Mouse (Mus musculus): ENCODE results near the gene Slc25a3.
A peak's percentile ranks its signal among the peaks of the same experiment; 100 is the strongest.

The Slc25a3 gene

GRCm38 (mm10) chr10:91123828-91124822, at the start of gene Slc25a3:
Gene Slc25a3, minus strand, starts transcription at chr10:91124059.
- peak; percentile 98 to 99 for DNase-seq (ENCODE audit: low spot score in 2 of 2)

- no peak for DNase-seq (ENCODE audit: low spot score in 2 of 2)
Measured at GRCm38 (mm10) chr10:91172329-91173100, 48.7 kb upstream of the Slc25a3 start.

- DNase-seq (ENCODE audit: low spot score in 2 of 2) = peak; percentile 93 to 96
Measured at GRCm38 (mm10) chr10:91171455-91172328, 47.8 kb upstream of the Slc25a3 start.

GRCm38 (mm10) chr10:91171041-91171440, 47.2 kb upstream of the Slc25a3 start:
- peak in 1 of 2 experiments; percentile 85 for DNase-seq (ENCODE audit: low spot score in 2 of 2)

- DNase-seq (ENCODE audit: low spot score in 2 of 2) = peak; percentile 89 to 95
Measured at GRCm38 (mm10) chr10:91170143-91170941, 46.5 kb upstream of the Slc25a3 start.

- no peak for DNase-seq (ENCODE audit: low spot score in 2 of 2)
Measured at GRCm38 (mm10) chr10:91169414-91170065, 45.7 kb upstream of the Slc25a3 start.

- DNase-seq (ENCODE audit: low spot score in 2 of 2) = no peak
Measured at GRCm38 (mm10) chr10:91167352-91167751, 43.5 kb upstream of the Slc25a3 start.

GRCm38 (mm10) chr10:91166890-91167289, 43.0 kb upstream of the Slc25a3 start:
- DNase-seq (ENCODE audit: low spot score in 2 of 2) = peak; percentile 71 to 76

GRCm38 (mm10) chr10:91165850-91166249, 42.0 kb upstream of the Slc25a3 start:
- no peak for DNase-seq (ENCODE audit: low spot score in 2 of 2)

- no peak for DNase-seq (ENCODE audit: low spot score in 2 of 2)
Measured at GRCm38 (mm10) chr10:91164491-91164890, 40.6 kb upstream of the Slc25a3 start.

GRCm38 (mm10) chr10:91162511-91163163, 38.8 kb upstream of the Slc25a3 start:
- DNase-seq (ENCODE audit: low spot score in 2 of 2) = no peak

GRCm38 (mm10) chr10:91162077-91162476, 38.2 kb upstream of the Slc25a3 start:
- DNase-seq (ENCODE audit: low spot score in 2 of 2) = no peak

GRCm38 (mm10) chr10:91161006-91161405, 37.1 kb upstream of the Slc25a3 start:
- DNase-seq (ENCODE audit: low spot score in 2 of 2) = no peak

GRCm38 (mm10) chr10:91158442-91158841, 34.6 kb upstream of the Slc25a3 start:
- no peak for DNase-seq (ENCODE audit: low spot score in 2 of 2)

GRCm38 (mm10) chr10:91156338-91156737, 32.5 kb upstream of the Slc25a3 start:
- DNase-seq (ENCODE audit: low spot score in 2 of 2) = no peak

GRCm38 (mm10) chr10:91153894-91154503, 30.1 kb upstream of the Slc25a3 start:
- no peak for DNase-seq (ENCODE audit: low spot score in 2 of 2)

- no peak for DNase-seq (ENCODE audit: low spot score in 2 of 2)
Measured at GRCm38 (mm10) chr10:91145413-91145812, 21.6 kb upstream of the Slc25a3 start.

GRCm38 (mm10) chr10:91143313-91144230, 19.7 kb upstream of the Slc25a3 start:
- DNase-seq (ENCODE audit: low spot score in 2 of 2) = no peak

Measured in spleen, postnatal 4 days (tissue).